Mouse (Mus musculus) liver, embryonic 15.5 days (tissue): ENCODE data around the gene Clasp1. TPM values are rescaled to one million over a fixed set of nuclear protein-coding genes. Genes with fewer than 3 reads are reported as not detected.

Experiments
- ATAC-seq: fragments of 200-750 bp; cut with Nextera tagmentation; 2 replicates; pipeline ENCODE4 v1.8.0; 2017; ENCODE audit warnings: moderate number of reproducible peaks, mild to moderate bottlenecking, moderate library complexity; ENCODE audit not compliant: insufficient read depth
- H3K27ac ChIP-seq: fragments of 300-500 bp; sonication (generic); replicated peaks from 2 replicates; pipeline ENCODE4 v1.5.1; 2015; ENCODE audit warnings: mild to moderate bottlenecking, inconsistent platforms
- H3K27me3 ChIP-seq: fragments of 300-500 bp; sonication (generic); 2 replicates; pipeline ENCODE4 v1.6.1; 2015; ENCODE audit warnings: mild to moderate bottlenecking, inconsistent platforms
- H3K36me3 ChIP-seq: fragments of 300-500 bp; sonication (generic); replicated peaks from 2 replicates; pipeline ENCODE4 v1.6.1; 2015; ENCODE audit warnings: moderate library complexity, mild to moderate bottlenecking, inconsistent platforms
- H3K4me1 ChIP-seq: fragments of 300-500 bp; sonication (generic); replicated peaks from 2 replicates; pipeline ENCODE4 v1.6.1; 2015; ENCODE audit warnings: inconsistent platforms
- H3K4me2 ChIP-seq: fragments of 300-500 bp; sonication (generic); 2 replicates; pipeline ENCODE4 v1.6.1; 2015; ENCODE audit warnings: moderate library complexity, mild to moderate bottlenecking, inconsistent platforms
- H3K4me3 ChIP-seq: fragments of 300-500 bp; sonication (generic); replicated peaks from 2 replicates; pipeline ENCODE4 v1.5.1; 2015; ENCODE audit warnings: mild to moderate bottlenecking, inconsistent platforms
- H3K9ac ChIP-seq: fragments of 300-500 bp; sonication (generic); 2 replicates; pipeline ENCODE4 v1.6.1; 2015; ENCODE audit warnings: moderate library complexity, mild to moderate bottlenecking, inconsistent platforms
- H3K9me3 ChIP-seq: fragments of 300-500 bp; sonication (generic); replicated peaks from 2 replicates; pipeline ENCODE4 v1.6.1; 2016; ENCODE audit warnings: inconsistent platforms
- WGBS: fragments of 180-500 bp; shearing (Covaris S2); methylation state at CpG from one replicate; pipeline ENCODE4 v1.1.7; 2015; ENCODE audit warnings: mixed read lengths; ENCODE audit not compliant: insufficient replicate concordance; 5-methylcytosine and 5-hydroxymethylcytosine counted together
- polyA plus RNA-seq: library from polyadenylated mRNA; unstranded; fragments of >200 nt; fragmentation: Nextera tagmentation; extraction: Ambion mirVana; gene quantifications from 2 replicates; pipeline ENCODE4 v1.2.1, GENCODE M21; 2015

Clasp1 gene
- polyA plus RNA-seq, 1 experiment from 2014 or later = 11.8 TPM

DNA sequence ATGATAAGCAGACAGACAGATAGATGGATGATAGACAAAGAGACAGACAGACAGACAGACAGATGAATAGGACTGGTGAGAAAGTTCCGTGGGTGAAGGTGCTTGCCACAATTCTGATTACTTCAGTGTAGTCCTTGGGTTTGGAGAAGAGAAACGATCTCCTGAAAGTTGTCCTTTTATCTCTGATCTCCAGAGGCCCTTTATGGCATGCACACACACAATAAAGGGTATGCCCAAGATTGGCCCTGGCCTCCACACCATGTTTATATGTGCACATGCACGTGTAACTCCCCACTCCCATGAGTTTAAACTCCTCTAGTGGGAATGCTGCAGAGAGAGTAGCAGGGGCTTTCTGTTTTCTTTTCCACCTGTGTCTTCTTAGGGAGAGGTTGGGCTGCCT, 14.6 kb downstream of the Clasp1 start:
- H3K4me1 ChIP-seq = peaks cover 24% of the 10 kb centered on the region
- ATAC-seq = 0 out of 2 replicates have a peak, but pooled peaks have one; percentile 33
- WGBS = 29% methylated on average over 3 of the region's 3 CpGs

DNA sequence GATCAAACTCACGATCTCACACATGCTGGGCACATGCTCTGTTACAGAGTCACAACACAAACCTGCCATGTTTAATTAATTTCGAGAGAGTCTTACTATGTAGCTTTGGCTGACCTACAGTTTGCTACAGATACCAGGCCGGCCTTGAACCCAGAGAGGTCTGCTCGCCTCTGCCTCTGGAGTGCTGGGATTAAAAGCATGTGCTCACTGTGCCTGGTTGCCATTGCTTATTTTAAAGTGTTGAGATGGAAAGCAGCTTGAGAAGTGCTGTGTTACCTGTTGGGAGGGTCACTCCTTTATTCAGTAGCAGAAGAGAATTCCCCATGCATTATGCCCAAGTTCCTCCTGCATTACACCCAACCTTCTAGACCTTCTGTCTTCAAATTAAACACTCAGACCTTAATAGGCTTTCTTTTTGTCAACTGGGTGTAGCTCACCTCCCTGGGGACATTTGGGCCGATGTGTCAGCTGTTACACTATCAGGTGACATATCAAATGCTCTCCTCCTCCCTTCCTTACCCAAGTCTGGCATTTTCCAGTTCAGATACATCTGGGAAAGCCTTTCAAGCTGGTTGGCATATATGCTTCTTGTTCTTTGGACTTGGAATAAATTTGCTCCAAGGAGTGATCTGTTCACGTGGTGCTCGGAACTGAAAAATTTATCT, 18.9 kb downstream of the Clasp1 start:
- Histone ChIP-seq H3K4me3 (no peak overlapping the region), H3K9me3 (no peaks in the 10 kb centered on the region), H3K4me2 (no peak overlapping the region), H3K9ac (no peak overlapping the region), H3K27ac (no peak overlapping the region), H3K27me3 (no peaks in the 10 kb centered on the region), H3K36me3 (0 out of 2 replicates have a peak, but pooled peaks cover 2% of the 10 kb centered on the region), H3K4me1 (peaks cover 20% of the 10 kb centered on the region)
- WGBS = 77% methylated on average over 7 of the region's 7 CpGs
- no peak for ATAC-seq

More for the DNA sequence above, 14.6 kb downstream of the Clasp1 start:
- Histone ChIP-seq H3K4me3 (no peak overlapping the region), H3K36me3 (0 out of 2 replicates have a peak, but pooled peaks cover 2% of the 10 kb centered on the region), H3K4me2 (no peak overlapping the region), H3K27me3 (no peaks in the 10 kb centered on the region), H3K9ac (no peak overlapping the region), H3K9me3 (no peaks in the 10 kb centered on the region), H3K27ac (no peak overlapping the region)

DNA sequence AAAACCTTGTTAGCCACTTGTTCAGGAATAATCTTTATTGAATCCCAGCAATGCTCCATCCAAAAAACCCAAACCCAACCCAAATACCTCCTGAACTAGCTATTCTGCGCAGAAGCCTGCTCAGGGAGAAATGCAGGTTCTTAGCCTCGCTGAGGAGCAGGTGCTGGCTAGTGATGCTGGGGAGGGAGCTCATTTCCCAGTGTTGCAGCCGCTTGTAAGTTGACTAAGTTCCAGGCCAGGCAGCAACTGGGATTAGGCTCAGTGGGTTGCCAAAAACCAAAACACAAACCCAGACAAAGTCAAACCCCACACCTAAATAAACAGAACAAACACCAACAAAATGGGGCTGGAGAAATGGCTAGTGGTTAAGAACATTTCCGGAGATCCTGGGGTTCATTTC, 20.4 kb downstream of the Clasp1 start:
- H3K36me3 ChIP-seq = 0 out of 2 replicates have a peak, but pooled peaks cover 2% of the 10 kb centered on the region
- no peak overlapping the region for H3K4me2 ChIP-seq
- H3K9me3 ChIP-seq = no peaks in the 10 kb centered on the region
- no peak overlapping the region for H3K9ac ChIP-seq
- no peak for ATAC-seq
- H3K4me1 ChIP-seq = peaks cover 22% of the 10 kb centered on the region
- H3K4me3 ChIP-seq = no peak overlapping the region
- H3K27ac ChIP-seq = no peak overlapping the region
- 82% methylated on average over 4 of the region's 4 CpGs for WGBS
- no peaks in the 10 kb centered on the region for H3K27me3 ChIP-seq

DNA sequence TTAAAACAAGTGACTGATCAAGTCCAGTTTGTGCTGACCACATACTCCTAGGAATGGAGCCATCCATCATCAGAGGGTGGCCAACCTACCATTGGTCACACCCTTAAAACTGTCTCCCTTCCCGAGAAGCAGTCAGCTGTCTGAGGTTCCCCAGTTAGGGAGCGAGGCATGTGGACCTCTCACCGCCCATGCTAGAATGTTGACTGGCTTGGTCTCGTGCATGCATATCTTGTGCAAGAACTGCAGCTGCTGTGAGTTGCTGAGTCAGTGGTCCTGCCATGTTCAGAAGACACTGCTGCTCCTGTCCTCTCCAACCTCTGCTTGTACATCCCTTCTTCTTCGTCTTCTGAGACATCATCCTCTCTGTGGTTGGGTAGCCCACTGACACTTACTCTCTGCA, 22.0 kb downstream of the Clasp1 start:
- Histone ChIP-seq H3K4me3 (no peak overlapping the region), H3K27ac (no peak overlapping the region), H3K9me3 (no peaks in the 10 kb centered on the region), H3K4me1 (peaks cover 28% of the 10 kb centered on the region), H3K27me3 (no peaks in the 10 kb centered on the region), H3K4me2 (no peak overlapping the region), H3K9ac (no peak overlapping the region), H3K36me3 (0 out of 2 replicates have a peak, but pooled peaks cover 2% of the 10 kb centered on the region)
- ATAC-seq = no peak
- WGBS = 57% methylated on average over 5 of the region's 5 CpGs

DNA sequence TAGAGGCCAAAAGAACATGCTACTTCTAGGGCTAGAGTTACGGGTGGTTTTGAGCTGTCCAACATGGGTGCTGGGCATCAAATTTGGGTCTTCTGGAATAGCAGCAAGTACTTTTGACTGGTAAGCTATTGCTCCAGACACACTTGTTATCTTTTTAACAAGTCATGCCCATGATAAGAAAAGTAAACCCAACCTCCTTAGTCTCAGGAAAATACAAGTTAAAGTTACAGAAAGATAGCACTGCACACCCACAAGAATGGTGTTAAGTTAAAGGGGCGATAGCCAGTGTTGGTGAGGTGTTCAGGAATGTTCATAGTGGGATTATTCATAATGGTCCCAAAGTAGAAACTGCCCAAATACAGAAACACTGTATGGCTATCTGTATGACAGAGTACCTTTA, 24.3 kb downstream of the Clasp1 start:
- Histone ChIP-seq H3K4me2 (peak overlapping the region; percentile 9; the same call in 1 of the 2 replicates), H3K9me3 (no peaks in the 10 kb centered on the region), H3K4me1 (peaks cover 51% of the 10 kb centered on the region), H3K27ac (peak overlapping the region; percentile 53), H3K9ac (no peak overlapping the region), H3K27me3 (no peaks in the 10 kb centered on the region), H3K36me3 (no peaks in the 10 kb centered on the region), H3K4me3 (no peak overlapping the region)
- peak; percentile 40 for ATAC-seq
- WGBS = 20% methylated on average over 2 of the region's 2 CpGs

DNA sequence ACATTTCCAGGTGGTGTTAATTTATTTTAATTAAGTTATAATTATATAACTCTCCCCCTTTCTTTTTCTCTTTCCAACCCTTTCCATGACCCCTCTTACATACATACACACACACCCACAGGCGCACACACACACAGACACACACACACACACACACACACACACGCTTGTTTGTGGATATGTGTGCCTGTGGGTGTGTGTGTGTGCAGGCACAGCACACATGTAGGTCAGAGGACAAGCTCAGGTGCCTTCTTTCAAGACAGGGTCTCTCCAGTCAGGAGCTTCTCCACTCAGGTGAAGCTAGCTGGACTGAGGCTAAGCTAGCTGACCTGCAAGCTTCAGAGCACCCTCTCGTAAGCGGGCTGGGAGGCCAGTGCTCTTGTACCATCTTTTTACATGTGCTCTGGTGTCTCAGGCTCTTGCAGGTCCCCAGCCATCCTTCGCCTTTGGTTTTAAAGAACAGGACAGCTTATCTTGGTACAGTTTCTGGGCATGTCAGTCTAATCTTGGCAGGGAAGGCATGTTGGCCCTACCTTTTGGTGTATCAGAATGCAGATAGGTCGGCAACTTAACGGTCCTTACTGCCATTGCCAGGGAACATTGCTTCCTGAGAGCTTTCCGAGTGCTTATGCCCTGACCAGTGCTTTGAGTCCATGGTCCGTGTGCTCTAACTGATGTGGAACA, 28.3 kb downstream of the Clasp1 start:
- H3K27me3 ChIP-seq = no peaks in the 10 kb centered on the region
- H3K4me2 ChIP-seq = peak overlapping the region; percentile 57
- peaks cover 21% of the 10 kb centered on the region for H3K36me3 ChIP-seq
- H3K9me3 ChIP-seq = no peaks in the 10 kb centered on the region
- H3K4me1 ChIP-seq = peaks cover 79% of the 10 kb centered on the region
- 0 out of 2 replicates have a peak overlapping the region, but pooled peaks have one; percentile 12 for H3K9ac ChIP-seq
- no peak overlapping the region for H3K4me3 ChIP-seq
- ATAC-seq = peak; percentile 81
- peak overlapping the region; percentile 72 for H3K27ac ChIP-seq
- 39% methylated on average over 9 of the region's 9 CpGs for WGBS

DNA sequence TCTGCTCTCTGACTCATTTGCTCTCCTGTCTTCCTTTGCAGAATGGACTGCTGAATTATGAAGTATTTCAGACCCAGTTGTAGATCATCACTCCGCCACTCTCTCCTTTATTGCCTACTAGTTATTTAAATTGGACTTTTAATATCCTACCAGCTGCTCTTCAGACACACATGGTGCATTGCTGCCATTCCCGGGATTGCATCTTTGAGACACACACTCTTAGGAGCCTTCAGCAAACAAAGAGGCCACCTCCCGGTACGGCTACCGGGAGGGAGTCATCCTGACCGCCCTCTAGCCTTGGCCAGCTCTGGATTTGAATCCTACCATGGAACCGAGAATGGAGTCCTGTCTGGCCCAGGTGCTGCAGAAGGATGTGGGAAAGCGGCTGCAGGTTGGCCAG, 30.5 kb downstream of the Clasp1 start:
- Histone ChIP-seq H3K36me3 (peaks cover 24% of the 10 kb centered on the region), H3K9ac (no peak overlapping the region), H3K9me3 (no peaks in the 10 kb centered on the region), H3K27ac (no peak overlapping the region), H3K4me3 (no peak overlapping the region), H3K4me2 (no peak overlapping the region), H3K4me1 (peaks cover 82% of the 10 kb centered on the region), H3K27me3 (no peaks in the 10 kb centered on the region)
- 82% methylated on average over 8 of the region's 8 CpGs for WGBS
- ATAC-seq = no peak

DNA sequence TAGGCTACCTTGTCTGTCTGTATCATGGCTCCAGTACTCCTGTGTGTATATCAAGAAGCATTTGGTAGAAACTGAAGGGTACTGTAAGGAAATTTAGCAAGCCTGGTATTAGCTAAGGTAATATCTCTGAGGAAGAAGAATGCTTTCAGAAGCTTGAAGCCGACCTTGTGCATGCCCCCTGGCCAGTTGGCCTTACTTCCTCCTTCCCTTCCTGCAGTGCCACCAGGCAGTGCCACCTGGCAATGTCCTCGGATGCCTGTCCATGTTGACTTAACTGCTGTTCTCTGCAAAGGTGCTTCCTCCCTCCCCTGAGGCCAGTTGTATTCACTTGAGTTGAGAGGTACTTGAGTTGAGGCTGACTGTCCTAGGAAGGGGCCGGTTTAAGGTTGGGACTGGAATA, 32.3 kb downstream of the Clasp1 start:
- Histone ChIP-seq H3K4me3 (no peak overlapping the region), H3K4me2 (no peak overlapping the region), H3K4me1 (peaks cover 75% of the 10 kb centered on the region), H3K9me3 (no peaks in the 10 kb centered on the region), H3K27me3 (no peaks in the 10 kb centered on the region), H3K27ac (no peak overlapping the region), H3K36me3 (peaks cover 24% of the 10 kb centered on the region), H3K9ac (no peak overlapping the region)
- no peak for ATAC-seq
- WGBS = 60% methylated on average over 3 of the region's 3 CpGs

DNA sequence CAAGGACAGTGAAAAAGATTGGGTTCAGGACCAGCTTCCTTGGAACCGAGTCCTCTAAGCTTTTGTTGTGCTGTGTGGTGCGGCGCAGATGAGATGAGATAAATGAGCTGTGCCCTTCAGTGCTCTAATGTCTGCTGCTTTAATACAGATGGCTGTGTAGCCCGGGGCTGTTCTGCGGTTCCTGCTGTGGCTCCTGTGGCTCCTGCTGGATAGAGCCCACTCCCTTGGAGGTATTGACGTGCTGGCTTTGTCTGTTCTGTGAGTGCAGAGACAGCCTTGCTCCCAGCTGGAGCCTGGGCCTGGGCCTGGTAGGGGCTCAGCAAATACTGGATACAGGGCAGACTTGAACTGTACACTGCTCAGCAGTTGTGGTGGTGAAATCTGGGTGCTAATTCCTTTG, 34.0 kb downstream of the Clasp1 start:
- no peak overlapping the region for H3K27ac ChIP-seq
- peaks cover 63% of the 10 kb centered on the region for H3K4me1 ChIP-seq
- ATAC-seq = no peak

DNA sequence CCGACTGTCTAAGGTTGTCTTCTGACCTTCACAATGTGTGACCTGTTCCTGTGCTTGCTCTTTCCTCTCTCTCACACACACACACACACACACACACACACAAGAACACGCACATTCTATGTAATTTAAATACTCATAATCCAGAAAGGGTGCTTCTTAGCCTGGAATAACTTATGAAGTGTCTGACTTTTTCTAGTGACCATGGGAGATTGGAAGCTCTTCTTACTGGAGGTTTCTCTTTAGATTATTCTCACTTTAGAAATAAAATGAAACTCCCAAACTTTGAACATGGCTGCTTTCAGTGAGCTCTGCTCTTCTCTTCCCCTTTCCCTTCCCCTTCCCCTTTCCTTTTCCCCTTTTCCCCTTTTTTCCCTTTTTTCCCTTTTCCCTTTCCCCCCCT, 37.1 kb downstream of the Clasp1 start:
- ATAC-seq = no peak
- Histone ChIP-seq H3K27ac (no peak overlapping the region), H3K4me1 (peaks cover 49% of the 10 kb centered on the region), H3K9me3 (no peaks in the 10 kb centered on the region), H3K9ac (no peak overlapping the region), H3K36me3 (peaks cover 6% of the 10 kb centered on the region; the same call in 1 of the 2 replicates), H3K4me2 (no peak overlapping the region), H3K27me3 (no peaks in the 10 kb centered on the region), H3K4me3 (no peak overlapping the region)
- 73% methylated on average over 2 of the region's 2 CpGs for WGBS

More for the DNA sequence above, 34.0 kb downstream of the Clasp1 start:
- no peak overlapping the region for H3K4me3 ChIP-seq
- H3K9ac ChIP-seq = no peak overlapping the region
- WGBS = 55% methylated on average over 6 of the region's 6 CpGs
- no peaks in the 10 kb centered on the region for H3K9me3 ChIP-seq
- no peaks in the 10 kb centered on the region for H3K27me3 ChIP-seq
- no peak overlapping the region for H3K4me2 ChIP-seq
- peaks cover 24% of the 10 kb centered on the region for H3K36me3 ChIP-seq

DNA sequence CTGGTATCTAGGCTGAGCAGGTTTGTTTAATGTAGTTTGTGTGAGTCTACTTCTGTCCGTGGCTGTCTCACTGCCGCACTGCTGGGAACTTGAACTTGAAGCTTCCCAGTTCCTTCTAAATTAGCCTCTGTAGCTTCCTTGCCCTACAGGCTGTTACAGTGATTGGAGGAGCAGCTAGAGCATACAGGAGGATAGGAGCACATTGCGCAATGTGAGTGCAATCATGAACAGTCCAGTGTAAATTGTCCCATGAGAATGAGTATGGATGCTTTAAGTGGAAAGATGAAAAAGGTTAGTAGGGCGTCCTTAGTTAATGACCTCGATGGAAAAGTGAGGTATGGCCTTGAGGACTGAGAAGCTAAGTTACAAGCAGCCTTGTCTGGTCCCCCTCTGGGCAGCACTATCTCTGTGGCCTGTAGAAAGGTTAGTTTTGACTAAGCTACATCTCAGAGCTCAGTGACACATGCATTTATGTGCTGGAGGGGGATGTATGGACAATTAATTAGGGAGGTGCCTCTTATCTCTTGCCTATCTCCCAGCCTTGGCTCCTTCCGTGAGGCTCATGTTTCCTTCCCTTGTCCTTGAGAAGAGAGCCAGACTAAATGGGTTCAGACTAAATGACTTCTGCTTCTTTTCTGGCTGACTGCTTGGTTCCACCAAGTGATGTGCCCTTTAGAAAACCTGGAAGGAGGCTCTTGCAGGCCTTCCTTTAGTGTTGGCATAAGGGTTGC, 39.7 kb downstream of the Clasp1 start:
- no peak overlapping the region for H3K27ac ChIP-seq
- no peaks in the 10 kb centered on the region for H3K27me3 ChIP-seq
- no peak overlapping the region for H3K4me2 ChIP-seq
- H3K36me3 ChIP-seq = no peaks in the 10 kb centered on the region; the same call in 1 of the 2 replicates
- peak; percentile 29; the same call in 1 of the 2 replicates for ATAC-seq
- no peaks in the 10 kb centered on the region for H3K9me3 ChIP-seq
- WGBS = 51% methylated on average over 6 of the region's 6 CpGs
- no peak overlapping the region for H3K4me3 ChIP-seq
- no peak overlapping the region for H3K9ac ChIP-seq
- H3K4me1 ChIP-seq = peaks cover 25% of the 10 kb centered on the region
